Mouse (Mus musculus) heart, postnatal 0 days (tissue): ENCODE results near the gene Rapgef5.

ENCODE experiments used
- CTCF ChIP-seq: IDR thresholded peaks from 2 replicates; pipeline ENCODE4 v1.5.1; 2016; ENCODE audit warnings: antibody characterized with exemption, control low read depth, low read depth
- EP300 ChIP-seq: IDR thresholded peaks from 2 replicates; pipeline ENCODE4 v1.6.1; 2016; ENCODE audit warnings: antibody characterized with exemption, low read depth

GRCm38 (mm10) chr12:117658821-117659220, 142.5 kb downstream of the Rapgef5 start:
- no peak for TF ChIP-seq CTCF
- TF ChIP-seq EP300: no peak
